Mouse (Mus musculus) frontal cortex, postnatal 36 days (tissue): ENCODE data around the gene Numb.
A peak's percentile ranks its signal among the peaks of the same experiment; 100 is the strongest.
"Not testable (repeated sequence)": the region's sequence is repeated elsewhere in the genome, so short reads cannot be mapped to it uniquely, and the experiment has no call there.

Experiments used
- DNase-seq, 2 experiments: peaks; one replicate each; pipeline ENCODE4 v3.0.0; 2022; ENCODE audit warnings: low spot score in 2 of 2

Gene Numb

GRCm38 (mm10) chr12:83921535-83922381 lies at the start of gene Numb:
Gene Numb, minus strand, starts transcription at chr12:83921934.
- DNase-seq = peak; percentile 99 to 100

- no peak for DNase-seq
Measured at GRCm38 (mm10) chr12:83965235-83965634, 43.5 kb upstream of the Numb start.

GRCm38 (mm10) chr12:83958278-83958677 lies 36.5 kb upstream of the Numb start:
- DNase-seq = no peak

- no peak for DNase-seq
Measured at GRCm38 (mm10) chr12:83951711-83952575, 30.2 kb upstream of the Numb start.

- DNase-seq = peak; percentile 56 to 66
Measured at GRCm38 (mm10) chr12:83950840-83951701, 29.3 kb upstream of the Numb start.

DNA sequence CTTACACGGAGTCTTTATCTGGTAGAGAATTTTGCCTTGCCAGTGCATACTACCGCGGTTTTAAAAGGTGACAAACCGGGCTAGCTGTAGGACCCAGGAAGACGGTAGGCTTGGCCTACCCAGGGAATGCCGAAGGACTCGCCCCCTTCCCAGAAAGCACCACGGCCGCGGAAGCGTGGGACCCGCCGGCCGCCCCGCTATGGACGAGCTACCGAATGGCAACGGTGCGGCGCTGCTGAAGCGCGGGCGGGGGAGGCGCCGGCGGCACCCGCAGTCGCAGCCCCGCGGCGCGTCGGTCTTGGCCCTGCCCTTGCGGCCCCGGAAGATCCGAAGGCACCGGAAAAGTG lies 28.7 kb upstream of the Numb start, which contains the start of gene Riox1:
TSS of gene Riox1 (plus strand) at position 116 of the 347 bp plus-strand sequence.
- DNase-seq = peak; percentile 85 to 86

GRCm38 (mm10) chr12:83949776-83950492 lies 28.2 kb upstream of the Numb start:
- DNase-seq = no peak

DNA sequence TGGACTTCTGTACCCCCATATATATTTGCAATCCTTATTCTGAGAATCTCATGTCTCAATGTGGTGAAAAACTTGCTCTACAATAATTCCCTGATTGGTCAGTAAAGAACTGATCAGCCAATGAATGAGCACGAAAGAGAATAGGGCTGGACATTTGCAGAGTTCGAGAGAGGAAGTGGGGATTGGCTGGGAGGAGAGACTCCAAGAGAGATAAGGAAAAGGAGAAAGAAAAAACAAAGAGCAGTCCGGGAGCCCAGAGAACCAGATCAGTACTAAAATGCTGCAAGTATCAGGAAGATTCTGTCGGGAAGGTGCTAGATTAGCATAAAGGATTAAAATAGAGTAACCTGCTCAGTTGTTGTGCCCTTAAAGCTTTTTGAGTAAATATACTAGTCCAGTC lies 27.3 kb upstream of the Numb start:
- no peak for DNase-seq

DNA sequence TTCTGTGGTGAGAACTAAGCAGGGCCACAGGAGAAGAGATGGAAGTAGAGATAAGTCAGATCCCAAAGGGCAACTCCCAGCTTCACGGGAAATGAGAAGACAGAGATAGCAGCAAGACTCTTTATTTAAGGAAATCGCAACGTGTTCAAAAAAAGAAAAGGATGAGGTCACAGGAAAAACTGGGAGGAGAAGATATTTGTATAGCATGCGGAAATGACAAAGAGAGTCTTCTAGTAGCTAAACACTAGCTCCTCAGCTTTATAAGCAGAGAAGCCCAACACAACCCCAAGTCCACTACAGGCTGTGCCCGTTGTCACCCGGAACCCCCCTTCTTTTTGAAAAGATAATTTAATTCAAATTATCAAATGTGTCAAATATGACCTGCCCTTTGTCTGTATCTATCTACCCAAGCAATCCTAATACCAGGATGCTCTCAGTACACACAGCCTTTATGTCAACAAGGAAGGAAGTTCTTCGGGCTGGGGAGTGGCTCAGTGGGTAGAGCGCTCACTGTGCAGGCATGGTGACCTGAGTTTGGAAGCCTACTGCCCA lies 25.6 kb upstream of the Numb start:
- DNase-seq = no peak

- DNase-seq = no peak
Measured at GRCm38 (mm10) chr12:83941938-83942337, 20.2 kb upstream of the Numb start.

DNA sequence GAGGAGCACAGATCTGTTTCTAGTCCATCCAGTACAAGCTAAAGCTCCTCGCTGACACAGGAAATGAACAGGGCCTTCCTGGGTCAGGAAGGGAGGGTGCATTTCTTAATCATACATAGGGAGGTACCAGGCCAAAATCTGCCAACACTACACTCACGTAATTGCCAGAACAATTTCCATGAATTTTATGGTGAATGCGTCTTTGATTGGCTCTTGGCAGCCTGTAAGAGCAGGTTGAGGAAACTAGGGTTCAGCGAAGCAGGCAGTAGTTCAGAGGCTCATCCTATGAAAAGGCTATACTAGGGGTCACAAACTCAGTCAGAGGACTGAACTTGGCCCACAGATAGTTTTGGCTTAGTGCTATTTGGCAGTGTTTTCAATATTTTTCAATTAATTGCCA lies 18.3 kb upstream of the Numb start:
- DNase-seq = no peak

DNA sequence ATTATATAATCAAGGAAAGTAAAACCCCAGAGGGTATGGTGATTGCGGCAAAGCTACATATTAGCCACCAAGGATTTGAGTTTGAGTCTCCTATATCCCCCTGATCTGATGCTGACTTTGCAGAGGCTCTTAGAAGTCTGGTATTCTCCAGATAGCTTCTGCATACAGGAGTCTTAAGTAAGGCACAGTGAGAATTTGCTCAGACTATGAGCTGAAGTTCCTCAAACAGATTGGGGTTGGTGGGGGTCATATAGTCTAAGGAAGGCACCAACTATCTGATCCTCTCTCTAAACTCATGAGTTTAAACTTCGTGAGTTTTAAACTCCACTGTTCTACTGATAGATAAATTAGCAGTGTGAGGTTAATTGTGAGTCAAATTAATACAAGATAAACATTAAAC lies 17.6 kb upstream of the Numb start:
- DNase-seq = no peak

DNA sequence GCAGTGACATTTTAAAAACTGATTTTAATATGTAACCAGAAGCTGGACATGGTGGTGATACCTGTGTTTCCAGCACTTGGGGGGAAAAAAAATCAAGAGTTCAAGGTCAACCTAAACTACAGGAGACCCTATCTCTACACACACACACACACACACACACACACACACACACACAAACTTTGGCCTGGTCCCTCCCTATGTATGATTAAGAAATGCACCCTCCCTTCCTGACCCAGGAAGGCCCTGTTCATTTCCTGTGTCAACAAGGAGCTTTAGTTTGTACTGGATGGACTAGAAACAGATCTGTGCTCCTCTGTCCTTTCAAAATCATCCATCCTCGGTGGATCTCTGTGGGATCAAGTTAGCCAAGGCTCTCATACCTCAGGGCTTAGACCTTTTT lies 16.9 kb upstream of the Numb start:
- DNase-seq = not testable (repeated sequence)

GRCm38 (mm10) chr12:83937600-83937999 lies 15.9 kb upstream of the Numb start:
- no peak for DNase-seq

DNA sequence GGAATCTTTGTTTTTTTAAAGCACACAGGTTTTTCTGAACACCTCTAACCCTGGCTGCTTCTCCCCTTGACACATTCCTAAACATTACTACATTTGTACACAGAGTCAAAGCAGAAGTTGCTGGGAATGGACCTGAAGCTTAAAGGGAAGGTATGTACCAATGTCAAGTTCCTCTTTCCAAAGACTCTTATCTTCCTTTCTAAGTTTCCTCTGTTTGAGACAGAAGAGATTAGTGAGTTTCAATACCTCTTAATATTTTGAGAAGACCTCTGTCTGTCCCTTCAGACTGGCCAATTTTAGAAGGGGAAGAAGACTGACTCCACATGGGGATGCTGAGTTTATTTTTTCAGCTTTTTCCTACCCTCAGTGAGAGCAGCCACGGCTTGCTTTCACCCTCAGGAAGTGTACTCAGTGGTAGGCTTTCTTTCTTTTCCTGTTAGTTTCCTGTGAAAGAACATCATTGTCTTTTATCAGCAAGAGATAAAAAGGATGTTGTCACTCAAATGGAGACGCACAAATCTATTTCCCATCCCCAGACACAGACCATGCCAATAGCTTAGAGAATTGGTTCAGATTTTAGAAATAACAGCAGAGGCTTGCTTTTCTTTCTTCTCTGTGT lies 7.6 kb upstream of the Numb start:
- DNase-seq = no peak

- no peak for DNase-seq
Measured at GRCm38 (mm10) chr12:83927747-83928146, 6.0 kb upstream of the Numb start.

DNA sequence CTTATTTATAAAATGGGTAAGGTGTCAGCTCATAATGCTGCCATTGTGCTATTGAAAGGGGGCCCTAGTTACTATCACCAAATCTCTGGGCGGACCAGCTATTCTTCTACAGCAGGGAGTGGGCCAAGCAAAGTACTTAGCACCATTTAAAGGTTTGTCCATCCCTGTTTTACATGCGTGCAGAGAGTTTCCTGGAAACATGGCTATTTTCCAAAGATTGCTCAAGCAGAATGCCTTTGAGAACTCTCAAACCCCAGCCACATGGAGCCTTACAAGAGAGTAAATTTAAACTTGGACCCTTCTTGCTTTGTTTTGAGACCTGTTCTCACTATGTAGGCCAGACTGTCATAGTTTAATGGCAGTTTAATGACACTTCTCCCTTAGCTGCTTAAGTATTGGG lies 4.3 kb upstream of the Numb start:
- no peak for DNase-seq

DNA sequence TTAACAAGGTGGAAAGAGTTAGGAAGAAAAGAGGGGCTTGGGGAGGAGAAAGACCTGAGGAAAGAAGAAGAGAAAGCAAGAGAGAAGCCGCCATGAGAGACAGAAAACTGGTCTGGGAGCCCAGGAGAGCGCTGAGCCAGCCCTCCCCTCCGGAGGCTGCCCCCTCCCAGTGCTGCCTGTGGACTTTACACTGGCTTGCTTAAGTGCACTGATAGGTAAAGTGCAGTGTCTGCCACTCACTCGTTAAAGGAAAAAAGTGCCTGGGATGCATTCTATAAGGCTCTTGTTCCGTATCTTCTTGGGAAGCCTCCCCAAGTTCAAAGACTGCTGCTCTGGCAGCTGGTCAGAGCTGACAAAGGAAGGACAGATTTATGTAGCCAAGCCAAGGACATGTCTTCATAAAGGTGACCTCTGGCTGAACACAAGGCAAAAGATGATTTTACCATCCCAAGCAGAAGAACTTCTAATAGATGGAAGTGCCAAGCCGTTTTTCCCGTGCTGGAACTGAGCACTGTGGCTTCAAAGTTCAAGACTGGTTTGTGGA lies 3.5 kb upstream of the Numb start:
- no peak for DNase-seq

GRCm38 (mm10) chr12:83924332-83924731 lies 2.6 kb upstream of the Numb start:
- DNase-seq = no peak

- no peak for DNase-seq
Measured at GRCm38 (mm10) chr12:83923486-83923859, 1.7 kb upstream of the Numb start.
